Mouse (Mus musculus) pancreas, adult 10 weeks (tissue): ENCODE data around the gene Ttc3. TPM values are rescaled to one million over a fixed set of nuclear protein-coding genes. Genes with fewer than 3 reads are reported as not detected.

ENCODE experiments used
- polyA plus RNA-seq: library from polyadenylated mRNA; stranded (reverse); fragments of 350-450 nt; fragmentation: Illumina TruSeq; extraction: RNeasy Lipid Tissue Mini Kit (QIAGEN cat#74804); gene quantifications from one replicate; pipeline ENCODE4 v1.2.3, GENCODE M21; 2015; ENCODE audit warnings: low read depth, low replicate concordance; ENCODE audit not compliant: insufficient read depth

The Ttc3 gene
- 10.4 TPM for polyA plus RNA-seq

GRCm38 (mm10) chr16:94370173-94370914 is at the start of gene Ttc3:
Gene Ttc3 (plus strand): TSS chr16:94370618.

GRCm38 (mm10) chr16:94327781-94328711 is 42.4 kb upstream of the Ttc3 start, which contains the start of gene Ripply3:
Gene Ripply3 (plus strand): TSS chr16:94328420.

GRCm38 (mm10) chr16:94371301-94371931 is 998 bp downstream of the Ttc3 start, which contains the start of gene Pigp:
Gene Pigp (minus strand): TSS chr16:94371842.

Other genes starting within 250 kb of the Ttc3 start
- 3.8 TPM for gene Hlcs, start 57.0 kb upstream of the Ttc3 start, polyA plus RNA-seq
- 4.2 TPM for gene Ripply3, start 42.2 kb upstream of the Ttc3 start, polyA plus RNA-seq
- gene Pigp, start 1.2 kb downstream of the Ttc3 start, polyA plus RNA-seq, result 18.3 TPM
- gene Vps26c, start 156.2 kb downstream of the Ttc3 start, polyA plus RNA-seq, result 5.4 TPM
- 4.4 TPM for gene Dyrk1a, start 199.4 kb downstream of the Ttc3 start, polyA plus RNA-seq